Mouse (Mus musculus) lung, embryonic 15.5 days (tissue): ENCODE measurements around the gene Srgap1. TPM values are rescaled to one million over a fixed set of nuclear protein-coding genes. Genes with fewer than 3 reads are reported as not detected.
A peak's percentile ranks its signal among the peaks of the same experiment; 100 is the strongest.

Source experiments
- ATAC-seq: fragments of 200-750 bp; cut with Nextera tagmentation; 2 replicates; pipeline ENCODE4 v1.8.0; 2017; ENCODE audit warnings: moderate number of reproducible peaks, borderline replicate concordance; ENCODE audit not compliant: low FRiP score, low TSS enrichment; ENCODE audit errors: extremely low read depth
- H3K27ac ChIP-seq: fragments of 300-500 bp; sonication (generic); 2 replicates; pipeline ENCODE4 v1.5.1; 2015; ENCODE audit warnings: moderate library complexity, mild to moderate bottlenecking, inconsistent platforms
- H3K27me3 ChIP-seq: fragments of 300-500 bp; sonication (generic); 2 replicates; pipeline ENCODE4 v1.6.1; 2015; ENCODE audit warnings: inconsistent platforms
- H3K36me3 ChIP-seq: fragments of 300-500 bp; sonication (generic); 2 replicates; pipeline ENCODE4 v1.6.1; 2015; ENCODE audit warnings: inconsistent platforms
- H3K4me1 ChIP-seq: fragments of 300-500 bp; sonication (generic); 2 replicates; pipeline ENCODE4 v1.6.1; 2015; ENCODE audit warnings: inconsistent platforms
- H3K4me2 ChIP-seq: fragments of 300-500 bp; sonication (generic); 2 replicates; pipeline ENCODE4 v1.6.1; 2015; ENCODE audit warnings: inconsistent platforms, mild to moderate bottlenecking, moderate library complexity
- H3K4me3 ChIP-seq: fragments of 300-500 bp; sonication (generic); 2 replicates; pipeline ENCODE4 v1.5.1; 2015; ENCODE audit warnings: mild to moderate bottlenecking, inconsistent platforms
- H3K9ac ChIP-seq: fragments of 300-500 bp; sonication (generic); 2 replicates; pipeline ENCODE4 v1.6.1; 2015; ENCODE audit warnings: inconsistent platforms
- H3K9me3 ChIP-seq: fragments of 300-500 bp; sonication (generic); 2 replicates; pipeline ENCODE4 v1.6.1; 2016; ENCODE audit warnings: inconsistent platforms
- WGBS: fragments of 180-500 bp; shearing (Covaris S2); methylation state at CpG from one replicate; pipeline ENCODE4 v1.1.7; 2015; 5-methylcytosine and 5-hydroxymethylcytosine counted together
- polyA plus RNA-seq: library from polyadenylated mRNA; unstranded; fragments of >200 nt; fragmentation: Nextera tagmentation; extraction: Ambion mirVana; gene quantifications from 2 replicates; pipeline ENCODE4 v1.2.1, GENCODE M21; 2015

The Srgap1 gene
- polyA plus RNA-seq, 1 experiment from 2014 or later, result 10.7 TPM

DNA sequence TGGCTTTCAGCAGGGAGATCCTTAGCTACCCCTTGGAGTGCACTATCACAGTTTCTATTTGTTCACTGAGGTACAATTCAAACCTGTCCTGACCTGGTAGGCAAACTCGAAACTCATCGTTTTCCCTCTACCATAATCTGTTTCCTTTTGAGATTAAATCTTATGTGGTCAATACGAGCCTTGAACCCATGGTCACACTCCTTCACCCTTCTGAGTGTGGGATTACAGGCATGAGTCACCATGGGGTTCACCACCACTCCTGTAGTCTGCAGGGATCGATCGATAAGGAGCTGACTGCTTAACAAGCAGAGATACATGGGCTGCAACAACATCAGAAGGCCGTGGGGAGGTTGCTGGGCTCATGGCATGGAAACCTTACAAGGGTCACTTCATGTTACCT lies 146.3 kb downstream of the Srgap1 start:
- WGBS, result 73% methylated on average over 6 of the region's 6 CpGs

DNA sequence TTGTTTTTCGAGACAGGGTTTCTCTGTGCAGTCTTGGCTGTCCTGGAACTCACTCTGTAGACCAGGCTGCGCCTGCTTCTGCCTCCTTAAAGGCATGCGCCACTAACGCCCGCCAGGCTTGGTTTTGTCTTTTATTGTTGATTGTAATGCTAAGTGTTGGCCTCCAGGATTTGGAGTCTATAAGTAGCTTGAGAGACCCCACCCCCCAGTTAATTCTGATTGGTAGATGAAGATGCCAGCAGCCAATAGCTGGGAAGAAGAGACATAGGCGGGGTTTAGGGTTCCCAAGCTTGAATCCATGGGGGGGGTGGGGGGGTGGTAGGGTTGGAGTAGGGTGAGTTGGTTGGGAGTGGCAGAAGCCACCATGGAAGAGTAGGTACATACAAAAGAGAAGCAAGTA lies 147.4 kb downstream of the Srgap1 start:
- Histone ChIP-seq H3K36me3 (no peaks in the 10 kb centered on the region), H3K9ac (no peak overlapping the region), H3K9me3 (no peaks in the 10 kb centered on the region), H3K27ac (no peak overlapping the region), H3K4me2 (no peak overlapping the region), H3K4me3 (no peak overlapping the region), H3K4me1 (no peaks in the 10 kb centered on the region; the same call in 1 of the 2 replicates), H3K27me3 (no peaks in the 10 kb centered on the region)
- WGBS, result 96% methylated on average over 6 of the region's 6 CpGs
- no peak for ATAC-seq

More for the DNA sequence above, 146.3 kb downstream of the Srgap1 start:
- Histone ChIP-seq H3K4me1 (no peaks in the 10 kb centered on the region; the same call in 1 of the 2 replicates), H3K36me3 (no peaks in the 10 kb centered on the region), H3K4me2 (no peak overlapping the region), H3K9me3 (no peaks in the 10 kb centered on the region), H3K27me3 (no peaks in the 10 kb centered on the region), H3K9ac (no peak overlapping the region), H3K27ac (no peak overlapping the region), H3K4me3 (no peak overlapping the region)
- no peak for ATAC-seq

DNA sequence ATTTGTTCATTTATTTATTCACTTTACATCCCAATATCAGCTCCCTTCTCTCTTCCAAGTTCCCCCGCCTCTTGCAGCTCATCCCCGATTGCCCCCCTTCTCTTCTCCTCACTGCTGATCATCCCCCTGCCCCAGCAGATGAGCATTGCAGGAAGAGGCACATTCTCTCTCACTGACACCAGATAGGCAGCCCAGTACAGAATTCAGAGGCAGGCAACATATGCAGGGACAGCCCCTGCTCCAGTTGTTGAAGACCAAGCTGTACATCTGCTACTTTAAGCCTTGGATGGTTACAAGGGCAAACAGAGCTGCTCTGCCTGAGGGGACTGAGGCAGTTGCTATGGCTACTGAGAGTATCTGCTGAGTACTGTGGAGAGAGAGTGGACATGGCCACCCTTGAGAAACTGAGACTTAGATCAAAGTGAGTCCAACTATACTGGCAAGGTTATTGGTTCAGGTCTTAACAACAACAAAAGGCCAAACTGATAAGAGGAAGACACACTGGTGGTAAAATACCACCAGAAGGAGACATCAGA lies 149.2 kb downstream of the Srgap1 start:
- Histone ChIP-seq H3K36me3 (no peaks in the 10 kb centered on the region), H3K4me2 (no peak overlapping the region)

GRCm38 (mm10) chr10:121891390-121892067 lies 155.6 kb downstream of the Srgap1 start:
- no peak for ATAC-seq
- Histone ChIP-seq H3K4me1 (peaks cover 6% of the 10 kb centered on the region), H3K4me2 (no peak overlapping the region), H3K9me3 (no peaks in the 10 kb centered on the region), H3K9ac (no peak overlapping the region), H3K27ac (no peak overlapping the region), H3K36me3 (no peaks in the 10 kb centered on the region), H3K4me3 (no peak overlapping the region), H3K27me3 (no peaks in the 10 kb centered on the region)
- 54% methylated on average over 13 of the region's 13 CpGs for WGBS

More for the DNA sequence above, 149.2 kb downstream of the Srgap1 start:
- no peaks in the 10 kb centered on the region for H3K27me3 ChIP-seq
- WGBS, result 97% methylated on average over 2 of the region's 2 CpGs
- H3K4me3 ChIP-seq, result no peak overlapping the region
- no peaks in the 10 kb centered on the region for H3K4me1 ChIP-seq
- no peak overlapping the region for H3K9ac ChIP-seq
- H3K27ac ChIP-seq, result no peak overlapping the region
- ATAC-seq, result no peak
- H3K9me3 ChIP-seq, result no peaks in the 10 kb centered on the region

DNA sequence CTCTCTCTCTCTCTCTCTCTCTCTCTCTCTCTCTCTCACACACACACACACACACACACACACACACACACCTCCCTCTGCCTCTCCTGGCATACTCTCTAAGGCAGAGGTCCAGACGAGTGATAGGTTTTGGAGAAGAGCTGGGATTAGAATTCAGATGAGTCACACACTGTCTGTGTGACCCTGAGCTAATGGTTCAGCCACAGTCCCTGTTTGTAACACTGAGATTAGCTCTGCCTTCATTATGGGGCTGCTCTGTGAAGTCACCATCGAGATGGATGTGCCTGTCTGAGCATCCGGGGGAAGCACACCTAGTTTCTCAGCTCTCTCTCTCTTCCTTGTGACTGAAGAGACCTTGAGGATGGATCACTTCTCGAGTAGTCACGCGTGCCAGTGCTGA lies 157.1 kb downstream of the Srgap1 start:
- Histone ChIP-seq H3K36me3 (no peaks in the 10 kb centered on the region), H3K4me1 (peaks cover 17% of the 10 kb centered on the region), H3K4me2 (no peak overlapping the region), H3K9ac (no peak overlapping the region), H3K4me3 (no peak overlapping the region), H3K27me3 (no peaks in the 10 kb centered on the region), H3K27ac (no peak overlapping the region), H3K9me3 (no peaks in the 10 kb centered on the region)
- WGBS, result 48% methylated on average over 6 of the region's 6 CpGs
- no peak for ATAC-seq

DNA sequence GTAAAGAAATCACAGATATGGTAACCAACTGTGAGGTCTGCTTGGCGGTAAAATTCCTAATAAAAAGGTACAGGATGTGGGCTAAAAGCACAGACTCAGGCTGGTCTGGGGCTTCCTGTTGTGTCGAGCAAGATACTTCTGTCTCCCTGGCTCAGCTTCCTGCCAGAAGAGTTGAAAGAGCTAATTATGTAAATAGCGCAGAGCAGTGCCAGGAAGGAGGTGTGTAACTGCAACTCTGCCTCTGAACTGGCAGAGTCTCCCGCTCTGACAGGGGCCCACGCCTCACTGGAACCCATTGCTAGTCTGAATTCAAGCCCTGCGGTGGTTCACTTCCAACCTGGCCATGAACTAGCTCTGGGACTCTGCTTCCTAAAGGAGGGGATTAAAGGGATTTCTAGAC lies 160.3 kb downstream of the Srgap1 start:
- WGBS, result 30% methylated on average over 6 of the region's 6 CpGs
- no peak overlapping the region for H3K4me3 ChIP-seq
- no peaks in the 10 kb centered on the region for H3K9me3 ChIP-seq
- ATAC-seq, result peak; percentile 59; the same call in 1 of the 2 replicates
- H3K4me2 ChIP-seq, result no peak overlapping the region
- H3K36me3 ChIP-seq, result no peaks in the 10 kb centered on the region
- peaks cover 17% of the 10 kb centered on the region for H3K4me1 ChIP-seq
- H3K27ac ChIP-seq, result peak overlapping the region; percentile 58
- no peaks in the 10 kb centered on the region for H3K27me3 ChIP-seq
- H3K9ac ChIP-seq, result no peak overlapping the region

GRCm38 (mm10) chr10:121885512-121886218 lies 161.4 kb downstream of the Srgap1 start:
- no peak overlapping the region for H3K9ac ChIP-seq
- H3K4me3 ChIP-seq, result no peak overlapping the region
- H3K27ac ChIP-seq, result 0 out of 2 replicates have a peak overlapping the region, but pooled peaks have one; percentile 1
- no peak overlapping the region for H3K4me2 ChIP-seq
- peaks cover 17% of the 10 kb centered on the region for H3K4me1 ChIP-seq
- ATAC-seq, result no peak
- H3K36me3 ChIP-seq, result no peaks in the 10 kb centered on the region
- H3K9me3 ChIP-seq, result no peaks in the 10 kb centered on the region
- H3K27me3 ChIP-seq, result no peaks in the 10 kb centered on the region
- WGBS, result 24% methylated on average over 9 of the region's 9 CpGs

- Histone ChIP-seq H3K36me3 (no peaks in the 10 kb centered on the region), H3K4me3 (no peak overlapping the region), H3K27me3 (no peaks in the 10 kb centered on the region), H3K9me3 (no peaks in the 10 kb centered on the region), H3K4me2 (no peak overlapping the region), H3K4me1 (peaks cover 17% of the 10 kb centered on the region), H3K9ac (no peak overlapping the region), H3K27ac (no peak overlapping the region)
- no peak for ATAC-seq
- WGBS, result 83% methylated on average over 6 of the region's 6 CpGs
Observed at GRCm38 (mm10) chr10:121882461-121882860, 164.7 kb downstream of the Srgap1 start.

DNA sequence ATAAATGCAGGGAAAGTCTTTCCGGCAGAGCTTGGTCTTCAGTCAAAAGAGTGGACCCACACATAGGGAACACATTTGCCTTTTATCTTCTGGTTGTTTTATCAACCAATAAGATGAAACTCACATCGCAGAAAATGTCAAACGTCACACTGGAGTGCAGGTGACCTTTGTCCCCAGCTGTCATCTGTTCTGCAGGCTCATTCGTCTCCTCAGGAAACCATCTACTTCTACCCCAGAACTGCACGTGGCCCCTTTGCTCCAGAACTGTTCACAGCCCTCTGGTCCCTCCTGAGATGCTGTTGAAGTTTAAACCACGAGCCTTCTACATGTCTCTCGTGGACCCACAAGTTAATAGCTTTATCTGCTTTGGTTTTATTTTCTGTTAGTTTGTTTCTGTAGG lies 168.3 kb downstream of the Srgap1 start:
- Histone ChIP-seq H3K4me2 (no peak overlapping the region), H3K36me3 (no peaks in the 10 kb centered on the region), H3K9ac (no peak overlapping the region), H3K4me1 (no peaks in the 10 kb centered on the region), H3K27me3 (no peaks in the 10 kb centered on the region), H3K27ac (no peak overlapping the region), H3K4me3 (no peak overlapping the region), H3K9me3 (no peaks in the 10 kb centered on the region)
- 30% methylated on average over 7 of the region's 7 CpGs for WGBS
- ATAC-seq, result no peak

GRCm38 (mm10) chr10:121877906-121878305 lies 169.2 kb downstream of the Srgap1 start:
- no peak overlapping the region for H3K27ac ChIP-seq
- no peak overlapping the region for H3K9ac ChIP-seq

DNA sequence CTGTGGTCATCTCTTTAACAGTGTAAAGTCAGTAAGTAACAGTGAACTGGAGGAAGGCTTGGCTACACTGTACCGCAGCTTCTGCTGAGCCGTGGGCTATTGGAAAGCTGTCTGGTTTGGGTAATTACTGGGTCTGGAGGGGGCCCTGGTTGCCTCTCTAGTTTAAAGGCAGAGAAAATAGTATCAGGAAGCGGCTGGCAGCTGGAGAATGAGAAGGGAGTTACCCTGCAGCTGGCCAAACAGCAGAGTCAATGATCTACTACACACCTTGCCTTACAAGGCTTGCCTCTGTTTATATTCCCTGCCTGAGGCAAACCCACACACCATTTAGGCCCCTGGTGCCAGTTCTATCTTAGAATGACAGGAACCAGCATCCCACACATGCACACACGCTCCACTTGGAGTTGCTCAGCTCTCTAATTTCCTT lies 174.0 kb downstream of the Srgap1 start:
- Histone ChIP-seq H3K4me2 (no peak overlapping the region), H3K27ac (no peak overlapping the region)

More at GRCm38 (mm10) chr10:121877906-121878305, 169.2 kb downstream of the Srgap1 start:
- Histone ChIP-seq H3K36me3 (no peaks in the 10 kb centered on the region), H3K4me2 (no peak overlapping the region), H3K4me3 (no peak overlapping the region), H3K4me1 (peaks cover under 1% of the 10 kb centered on the region; the same call in 1 of the 2 replicates), H3K9me3 (no peaks in the 10 kb centered on the region), H3K27me3 (no peaks in the 10 kb centered on the region)
- ATAC-seq, result no peak
- 63% methylated on average over 9 of the region's 9 CpGs for WGBS

GRCm38 (mm10) chr10:121869941-121870340 lies 177.2 kb downstream of the Srgap1 start:
- Histone ChIP-seq H3K27me3 (no peaks in the 10 kb centered on the region), H3K4me3 (no peak overlapping the region), H3K4me2 (peak overlapping the region; percentile 20; the same call in 1 of the 2 replicates), H3K4me1 (peaks cover 17% of the 10 kb centered on the region; the same call in 1 of the 2 replicates), H3K36me3 (peaks cover 14% of the 10 kb centered on the region), H3K27ac (peak overlapping the region; percentile 76), H3K9ac (no peak overlapping the region), H3K9me3 (no peaks in the 10 kb centered on the region)
- ATAC-seq, result peak; percentile 75; the same call in 1 of the 2 replicates
- 45% methylated on average over 8 of the region's 8 CpGs for WGBS

More for the DNA sequence above, 174.0 kb downstream of the Srgap1 start:
- Histone ChIP-seq H3K4me3 (no peak overlapping the region), H3K9me3 (no peaks in the 10 kb centered on the region), H3K36me3 (peaks cover 14% of the 10 kb centered on the region), H3K27me3 (no peaks in the 10 kb centered on the region), H3K9ac (no peak overlapping the region), H3K4me1 (peaks cover 8% of the 10 kb centered on the region; the same call in 1 of the 2 replicates)
- no peak for ATAC-seq
- 25% methylated on average over 4 of the region's 4 CpGs for WGBS
